Mouse (Mus musculus): ENCODE measurements around the gene Tesc. TPM values are rescaled to one million over a fixed set of nuclear protein-coding genes. Genes with fewer than 3 reads are reported as not detected.
A peak's percentile ranks its signal among the peaks of the same experiment; 100 is the strongest.

Gene Tesc
- total RNA-seq, 2 experiments from 2014 or later = 90.0 to 94.0 TPM

DNA sequence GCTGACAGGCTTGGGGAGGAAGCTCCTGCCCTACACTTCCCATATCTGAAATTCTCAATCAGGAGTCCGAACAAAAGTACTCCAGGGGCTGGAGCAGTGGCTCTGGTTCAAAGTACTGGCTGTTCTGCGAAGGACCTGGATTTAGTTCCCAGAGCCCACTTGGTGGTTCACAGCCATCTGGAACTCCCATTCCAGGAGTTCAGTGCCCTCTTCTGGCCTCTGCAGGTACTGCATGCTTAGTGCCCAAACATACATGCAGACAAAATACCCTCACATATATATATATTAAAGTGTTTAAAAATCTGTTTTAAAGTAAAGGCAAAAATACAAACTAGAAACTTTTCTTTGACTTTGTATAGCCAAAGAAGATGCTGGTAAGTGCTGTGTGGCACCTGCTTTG, 63.3 kb downstream of the Tesc start:
- no peak for DNase-seq (ENCODE audit: low spot score in 2 of 2)
- intact Hi-C loops (cut with DNase I) = no loop called here

DNA sequence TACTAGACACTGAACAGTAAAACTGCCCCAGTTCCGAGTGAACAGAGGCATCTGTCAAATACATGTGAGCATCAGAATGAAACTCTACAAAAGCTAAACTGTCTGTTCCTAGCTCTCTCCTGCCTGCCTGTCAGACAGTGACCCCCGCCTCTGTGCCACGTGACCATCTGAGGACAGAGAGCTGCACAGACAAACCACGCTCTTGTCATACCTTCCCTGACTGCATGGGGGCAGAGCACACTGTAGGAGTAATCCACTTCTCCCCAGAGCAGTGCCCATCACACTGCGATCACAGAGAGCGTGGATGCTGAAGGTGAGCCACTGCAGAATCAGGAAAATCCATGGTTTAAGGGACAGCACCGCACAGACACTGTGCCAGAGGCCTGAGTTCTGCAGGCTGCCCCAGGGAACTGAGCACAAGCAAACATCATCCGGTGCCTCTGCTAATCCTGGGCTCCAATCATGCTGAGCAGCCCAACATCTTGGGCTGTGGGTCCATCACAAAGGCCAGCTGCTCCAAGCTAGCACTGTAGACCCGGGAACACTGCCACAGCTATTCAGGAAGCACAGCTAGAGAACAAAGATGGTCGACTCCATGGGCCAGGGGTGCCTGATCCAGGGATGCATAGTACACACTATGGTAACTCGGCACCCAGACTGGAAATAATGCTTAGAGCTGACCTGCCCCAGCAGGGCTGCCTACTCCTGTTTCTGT, 65.9 kb downstream of the Tesc start:
- intact Hi-C loops (cut with DNase I) = no loop called here
- no peak for DNase-seq (ENCODE audit: low spot score in 2 of 2)

DNA sequence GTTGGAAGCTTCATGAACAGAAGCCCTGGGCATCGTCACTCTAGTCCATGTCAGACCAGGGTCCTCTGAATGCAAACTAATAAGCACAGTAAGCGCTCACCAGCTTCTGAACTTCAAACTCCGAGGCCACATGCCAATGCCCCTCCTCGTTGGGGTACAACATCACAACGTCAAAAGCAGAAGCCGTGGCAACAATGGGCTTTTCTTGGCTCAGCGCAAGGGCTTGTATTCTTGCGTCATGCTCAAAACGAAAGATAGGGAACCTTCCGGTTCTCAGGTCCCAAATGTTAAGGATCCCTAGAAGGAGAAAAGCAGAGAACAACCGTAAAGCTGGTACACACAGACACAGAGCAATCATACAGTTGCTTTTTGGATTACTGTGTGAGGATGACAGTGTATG, 67.9 kb downstream of the Tesc start:
- intact Hi-C loops (cut with DNase I) = no loop called here
- DNase-seq (ENCODE audit: low spot score in 2 of 2) = no peak

GRCm38 (mm10) chr5:118095849-118096248, 68.3 kb downstream of the Tesc start:
- DNase-seq (ENCODE audit: low spot score in 2 of 2) = no peak
- intact Hi-C loops (cut with DNase I) = no loop called here

DNA sequence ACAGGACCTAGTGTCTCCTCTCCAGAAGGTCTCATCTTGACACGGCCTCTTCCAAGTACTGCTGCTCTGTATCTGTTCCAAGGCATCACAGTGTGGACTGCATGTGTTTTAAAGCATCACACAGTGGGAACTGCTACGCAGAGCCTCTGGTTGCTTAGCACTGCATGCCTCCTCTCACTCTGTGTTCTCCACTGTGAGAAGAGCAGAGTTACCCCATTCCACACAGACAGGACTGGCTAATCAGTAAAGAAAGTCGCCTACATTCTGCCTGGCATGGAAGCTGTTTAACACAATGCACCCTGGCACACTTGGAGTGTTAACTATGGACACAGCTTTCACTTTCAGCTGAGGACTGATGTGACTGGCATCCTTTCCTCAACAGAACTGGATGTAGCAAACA, 68.8 kb downstream of the Tesc start:
- intact Hi-C loops (cut with DNase I) = no loop called here

DNA sequence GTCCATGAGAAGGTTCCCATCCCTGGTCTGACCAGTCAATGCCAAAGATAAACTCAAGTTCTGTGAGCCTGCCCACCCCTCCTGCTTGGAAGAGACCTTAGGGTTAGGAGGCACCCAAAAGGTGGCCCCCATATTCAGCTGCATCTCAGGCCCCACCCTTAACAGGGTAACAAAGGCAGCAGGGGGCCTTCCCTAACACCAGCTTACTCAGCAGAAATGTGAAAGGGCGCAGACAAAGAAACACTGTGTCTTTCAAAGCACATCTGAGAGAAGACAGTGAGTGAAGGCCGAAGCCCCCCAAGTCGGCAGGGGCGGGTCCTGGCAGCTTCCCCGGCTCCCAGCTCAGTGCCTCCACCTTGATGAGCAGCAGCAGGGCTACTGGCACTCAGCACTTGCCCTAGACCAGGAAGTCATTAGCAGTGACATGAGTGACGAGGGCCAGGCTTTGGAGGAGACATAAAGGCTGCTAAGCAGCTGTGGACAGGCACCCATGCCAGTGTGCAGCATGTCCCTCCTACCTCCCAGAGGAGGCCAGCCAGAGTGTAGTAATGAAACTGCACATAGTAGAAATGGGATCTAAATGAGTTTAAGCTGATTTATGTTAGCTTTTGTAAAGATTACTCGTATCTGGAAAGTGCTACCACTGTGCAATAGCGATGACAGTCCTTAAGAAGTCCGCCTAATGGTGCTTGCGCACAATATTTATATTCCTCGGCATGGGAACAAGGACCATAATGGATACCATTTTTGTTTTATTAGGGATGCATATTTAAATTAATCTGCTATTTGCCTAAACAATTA, 71.7 kb downstream of the Tesc start:
- intact Hi-C loops (cut with DNase I) = no loop called here
- DNase-seq (ENCODE audit: low spot score in 2 of 2) = no peak

More for the DNA sequence above, 68.8 kb downstream of the Tesc start:
- DNase-seq (ENCODE audit: low spot score in 2 of 2) = peak in 1 of 2 experiments; percentile 50

DNA sequence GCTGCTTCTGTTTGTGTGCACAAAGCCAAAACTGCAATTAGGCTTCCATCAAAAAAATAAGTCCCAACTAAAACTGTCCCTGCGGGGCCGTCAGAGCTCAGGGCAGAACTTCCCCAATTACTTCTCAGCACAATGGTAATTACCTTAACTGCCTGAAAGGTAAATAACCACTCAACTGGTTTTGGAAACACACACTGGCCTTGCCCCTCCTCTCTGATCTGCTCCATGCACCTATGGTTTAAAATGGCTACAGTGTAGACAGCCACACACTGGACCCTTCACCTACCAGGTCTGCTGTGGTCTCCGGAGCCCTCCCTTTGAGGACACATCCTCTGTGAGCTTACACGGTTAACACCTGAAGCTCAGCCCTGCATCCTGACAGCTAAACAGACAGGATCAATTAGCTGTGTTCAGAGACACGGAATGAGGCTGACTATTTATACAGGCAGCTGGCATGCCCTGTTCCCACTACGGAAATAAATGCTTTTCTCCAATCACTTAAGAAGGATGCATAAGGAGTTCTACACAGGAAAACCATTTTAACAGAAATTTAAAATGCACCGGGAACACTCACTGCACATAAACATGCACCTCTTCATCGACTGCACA, 72.4 kb downstream of the Tesc start:
- intact Hi-C loops (cut with DNase I) = no loop called here
- DNase-seq (ENCODE audit: low spot score in 2 of 2) = no peak

GRCm38 (mm10) chr5:118105536-118105935, 78.0 kb downstream of the Tesc start:
- DNase-seq (ENCODE audit: low spot score in 2 of 2) = no peak
- intact Hi-C loops (cut with DNase I) = no loop called here

GRCm38 (mm10) chr5:118106667-118107066, 79.1 kb downstream of the Tesc start:
- peak in 1 of 2 experiments; percentile 85 for DNase-seq (ENCODE audit: low spot score in 2 of 2)
- intact Hi-C loops (cut with DNase I) = no loop called here

- peak; percentile 43 to 76 for DNase-seq (ENCODE audit: low spot score in 2 of 2)
- intact Hi-C loops (cut with DNase I) = no loop called here
Measured at GRCm38 (mm10) chr5:118108124-118108793, 80.7 kb downstream of the Tesc start.

DNA sequence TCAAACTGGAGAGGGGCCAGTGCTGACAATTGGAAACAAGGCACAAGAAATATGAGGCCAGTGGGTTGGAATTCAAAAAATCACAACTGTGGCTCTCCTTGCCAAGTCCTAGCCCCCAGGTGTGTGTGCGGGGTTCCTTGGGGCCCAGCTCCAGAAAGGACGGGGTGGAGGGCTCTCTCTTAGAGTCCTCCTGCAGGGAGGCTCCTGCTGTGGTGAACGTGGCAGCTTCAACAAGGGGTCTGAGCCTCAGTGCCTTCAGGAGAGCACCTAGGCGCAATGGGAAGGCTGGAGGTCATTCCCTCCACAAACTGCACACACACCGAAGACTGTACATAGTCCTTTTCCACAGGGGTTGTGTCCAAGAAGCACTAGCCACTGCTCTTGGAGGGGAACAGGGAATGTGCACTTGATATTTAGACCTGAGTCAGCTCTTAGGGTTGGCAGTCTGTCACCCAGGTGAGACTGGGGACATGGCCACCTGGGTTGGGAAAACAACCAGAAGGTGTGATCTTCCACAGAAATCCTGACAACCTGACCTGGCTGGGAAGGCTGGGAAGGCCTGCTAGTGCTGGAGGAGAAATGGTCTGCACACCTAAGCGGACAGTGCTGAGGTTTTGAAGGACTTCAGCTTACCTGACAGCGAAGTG, 81.4 kb downstream of the Tesc start:
- intact Hi-C loops (cut with DNase I) = no loop called here
- no peak for DNase-seq (ENCODE audit: low spot score in 2 of 2)

Other genes starting within 250 kb of the Tesc start
- 10 to 100 TPM; 31.0 to 35.5 TPM for gene Nos1, start 246.7 kb upstream of the Tesc start, total RNA-seq (2021)
- gene Fbxo21, start 51.0 kb upstream of the Tesc start, total RNA-seq (2021) = 100 to 1,000 TPM; 105 to 110 TPM
- gene Fbxw8, start 127.7 kb downstream of the Tesc start, total RNA-seq (2021) = 10 to 100 TPM; 34.2 to 38.5 TPM
- 10 to 100 TPM; 31.8 to 36.9 TPM for gene Hrk, start 136.9 kb downstream of the Tesc start, total RNA-seq (2021)
- 10 to 100 TPM; 91.7 to 93.5 TPM for gene Rnft2, start 217.4 kb downstream of the Tesc start, total RNA-seq (2021)
- 10 to 100 TPM; 14.0 to 14.1 TPM for gene 2410131K14Rik, start 217.5 kb downstream of the Tesc start, total RNA-seq (2021)